Comparison of ENCODE assay signal across 10 mouse cellular contexts in the genomic region with DNA sequence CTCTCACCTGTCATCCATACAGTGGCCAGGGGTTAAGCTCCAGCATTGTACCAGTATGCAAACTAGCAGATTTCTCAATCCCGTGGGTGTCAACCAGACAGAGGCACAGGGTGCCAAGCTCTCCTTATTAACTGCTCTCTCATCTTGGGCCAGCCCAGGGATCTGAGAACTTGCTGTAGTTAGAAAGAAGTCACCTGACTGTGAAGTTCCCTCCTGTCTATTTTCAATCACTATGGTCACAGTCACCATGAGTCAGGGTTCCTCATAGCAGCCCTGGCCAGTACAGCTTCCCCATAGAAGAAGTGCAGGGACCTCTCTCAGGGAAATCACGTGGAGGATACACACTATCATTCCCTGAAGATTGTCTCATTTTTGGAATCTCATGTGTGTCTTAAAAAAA.
DNase-seq lines count a peak whose midpoint lies in the region; ATAC-seq and TF ChIP-seq lines count a peak whose summit lies in the region.
"Had no signal": no experiment of that assay in that cellular context is flagged by ENCODE, and none has a peak within 500 bp of the region (broad histone marks: within the 10 kb centered on the region; RNA-seq: fewer than 3 reads in every experiment).

No protein-coding gene starts in this region.

- H3K9me3 ChIP-seq in CH12.LX (replicated peaks; ENCODE audit: low read length): no peaks in the 10 kb centered on the region
- H3K9me3 ChIP-seq in liver, embryonic 14.5 days (ENCODE audit: control insufficient read depth, low read length): no peaks in the 10 kb centered on the region
- no peaks in the 10 kb centered on the region for H3K9me3 ChIP-seq in forebrain, embryonic 14.5 days (replicated peaks; ENCODE audit: control insufficient read depth, low read length)
- H3K9me3 ChIP-seq: neural tube, embryonic 13.5 days had no signal

- no peaks in the 10 kb centered on the region for H3K36me3 ChIP-seq in kidney, adult 2 months (ENCODE audit: control insufficient read depth, insufficient read depth, low read length)
- H3K36me3 ChIP-seq in CH12.LX (replicated peaks in 1 of 2; ENCODE audit: control insufficient read depth in 1 of 2, insufficient read depth in 1 of 2, low read length in 1 of 2): peaks cover 12 to 27% of the 10 kb centered on the region in 2 experiments
- H3K36me3 ChIP-seq in liver, embryonic 14.5 days (replicated peaks; ENCODE audit: control insufficient read depth, insufficient read depth, low read depth): no peaks in the 10 kb centered on the region; the same call in 1 of the 2 replicates
- 0 out of 2 replicates have a peak, but pooled peaks cover 3% of the 10 kb centered on the region for H3K36me3 ChIP-seq in forebrain, embryonic 14.5 days (ENCODE audit: control insufficient read depth, insufficient read depth, low read length)
- H3K36me3 ChIP-seq: neural tube, embryonic 13.5 days had no signal

- TF ChIP-seq EP300 in CH12.LX (IDR thresholded peaks at IDR 0.05; ENCODE audit: low read length): peak; percentile 67; the same call in 1 of the 2 replicates
- no peak for TF ChIP-seq EP300 in liver, embryonic 14.5 days (IDR thresholded peaks at IDR 0.05; ENCODE audit: low read depth)

- H3K4me2 ChIP-seq in CH12.LX (ENCODE audit: insufficient read depth, low read depth, poor library complexity, severe bottlenecking): peak overlapping the region; percentile 69
- no peak overlapping the region for H3K4me2 ChIP-seq in liver, embryonic 14.5 days (ENCODE audit: low read depth)
- no peak overlapping the region for H3K4me2 ChIP-seq in forebrain, embryonic 14.5 days (ENCODE audit: low read length)
- H3K4me2 ChIP-seq: neural tube, embryonic 13.5 days had no signal

- peak; percentile 40; the same call in 1 of the 2 replicates for ATAC-seq in liver, embryonic 14.5 days (ENCODE audit: insufficient read depth)
- no peak for ATAC-seq in forebrain, embryonic 14.5 days

- no peak; the same call in none of the 2 replicates for TF ChIP-seq RAD21 in CH12.LX (IDR thresholded peaks at IDR 0.05; ENCODE audit: low read depth, low read length)

- TF ChIP-seq POLR2A in kidney, adult 2 months (IDR thresholded peaks at IDR 0.05; ENCODE audit: low read depth, low read length): no peak
- TF ChIP-seq POLR2A in CH12.LX (IDR thresholded peaks at IDR 0.05; ENCODE audit: low read depth, low read length): no peak
- TF ChIP-seq POLR2A in bone marrow macrophage, adult 2 months (IDR thresholded peaks at IDR 0.05; ENCODE audit: borderline replicate concordance, low read depth, low read length): no peak

- 47% methylated on average over 2 of the region's 2 CpGs for WGBS in kidney, adult 2 months
- 24% methylated on average over 2 of the region's 2 CpGs for WGBS in liver, embryonic 14.5 days (ENCODE audit: insufficient replicate concordance)
- 47% methylated on average over 2 of the region's 2 CpGs for WGBS in forebrain, embryonic 14.5 days

- H3K79me2 ChIP-seq in CH12.LX (replicated peaks; ENCODE audit: control insufficient read depth, extremely low read depth, insufficient read depth, poor library complexity, severe bottlenecking): peaks cover 65% of the 10 kb centered on the region

- H3K27ac ChIP-seq in kidney, adult 2 months (ENCODE audit: insufficient read depth, low read depth, low read length): no peak overlapping the region
- peak overlapping the region; percentile 47; the same call in 1 of the 2 replicates for H3K27ac ChIP-seq in CH12.LX (ENCODE audit: insufficient read depth, low read depth)
- peak overlapping the region; percentile 96 for H3K27ac ChIP-seq in bone marrow macrophage, adult 2 months (ENCODE audit: insufficient read depth, low read depth, low read length)
- no peak overlapping the region for H3K27ac ChIP-seq in liver, embryonic 14.5 days
- H3K27ac ChIP-seq in forebrain, embryonic 14.5 days (ENCODE audit: low read depth, low read length): no peak overlapping the region
- H3K27ac ChIP-seq: neural tube, embryonic 13.5 days had no signal

- no peak for TF ChIP-seq CTCF in kidney, adult 2 months (conservative IDR thresholded peaks at IDR 0.05; ENCODE audit: insufficient read depth, insufficient read length, low read depth, low read length)
- no peak for TF ChIP-seq CTCF in CH12.LX (conservative IDR thresholded peaks at IDR 0.05 in 1 of 2, IDR thresholded peaks at IDR 0.05 in 1 of 2; ENCODE audit: low read depth in 2 of 2, low read length in 2 of 2)
- no peak for TF ChIP-seq CTCF in bone marrow macrophage, adult 2 months (IDR thresholded peaks at IDR 0.05; ENCODE audit: low read depth, low read length)
- TF ChIP-seq CTCF in liver, embryonic 14.5 days (IDR thresholded peaks at IDR 0.05; ENCODE audit: low read depth): no peak

- no peaks in the 10 kb centered on the region for H3K27me3 ChIP-seq in kidney, adult 2 months (replicated peaks; ENCODE audit: control insufficient read depth, insufficient read depth, low read length)
- no peaks in the 10 kb centered on the region for H3K27me3 ChIP-seq in CH12.LX (replicated peaks)
- no peaks in the 10 kb centered on the region for H3K27me3 ChIP-seq in liver, embryonic 14.5 days (ENCODE audit: control insufficient read depth, insufficient read depth, low read length)
- H3K27me3 ChIP-seq in forebrain, embryonic 14.5 days (replicated peaks; ENCODE audit: control insufficient read depth, insufficient read depth, low read length): no peaks in the 10 kb centered on the region
- H3K27me3 ChIP-seq: neural tube, embryonic 13.5 days had no signal

- dilution Hi-C loops in CH12.LX (cut with MboI; ENCODE audit: extremely low pct_ligation_motif_present, extremely low pct_unique_long_range_greater_than_20kb, low sequenced_read_pairs): no loop called here

- H3K4me1 ChIP-seq in kidney, adult 2 months (ENCODE audit: control insufficient read depth, insufficient read depth, low read length): peaks cover 30% of the 10 kb centered on the region
- peaks cover 30 to 94% of the 10 kb centered on the region in 2 experiments for H3K4me1 ChIP-seq in CH12.LX (ENCODE audit: control insufficient read depth in 1 of 2, insufficient read depth in 2 of 2)
- H3K4me1 ChIP-seq in bone marrow macrophage, adult 2 months (ENCODE audit: control insufficient read depth, insufficient read depth, low read length): peaks cover 59% of the 10 kb centered on the region
- peaks cover 27 to 46% of the 10 kb centered on the region in 2 experiments for H3K4me1 ChIP-seq in liver, embryonic 14.5 days (replicated peaks; ENCODE audit: control insufficient read depth in 2 of 2, insufficient read depth in 2 of 2, low read length in 1 of 2)
- H3K4me1 ChIP-seq in forebrain, embryonic 14.5 days (ENCODE audit: control insufficient read depth, insufficient read depth, low read length): peaks cover 21% of the 10 kb centered on the region

- in situ Hi-C loops in CH12.LX (cut with MboI; ENCODE audit: low pct_ligation_motif_present, low pct_unique_long_range_greater_than_20kb, low sequenced_read_pairs): no loop called here

- peak; percentile 75 for DNase-seq in kidney, adult 2 months
- DNase-seq in kidney, postnatal 10 days: no peak
- DNase-seq in CH12.LX (ENCODE audit: extremely low read depth): peak; percentile 92
- no peak for DNase-seq in liver, embryonic 14.5 days (ENCODE audit: low read depth in 3 of 3, low spot score in 3 of 3)
- DNase-seq in embryo, embryonic 11 days: no peak
- no peak for DNase-seq in right cerebral cortex, adult 18-20 months
- DNase-seq in forebrain, embryonic 14.5 days (ENCODE audit: low spot score): no peak
- DNase-seq: thymus, postnatal 14 days had no signal

- H3K4me3 ChIP-seq in kidney, adult 2 months (ENCODE audit: insufficient read depth, low read depth, low read length): no peak overlapping the region
- H3K4me3 ChIP-seq in CH12.LX (replicated peaks in 1 of 3; ENCODE audit: low read depth in 2 of 3, low read length in 2 of 3, poor library complexity in 1 of 3): no peak overlapping the region
- H3K4me3 ChIP-seq in bone marrow macrophage, adult 2 months (ENCODE audit: insufficient read depth, low read length): no peak overlapping the region
- no peak overlapping the region for H3K4me3 ChIP-seq in liver, embryonic 14.5 days (ENCODE audit: insufficient read depth in 1 of 2, low read depth in 2 of 2, low read length in 2 of 2)
- no peak overlapping the region for H3K4me3 ChIP-seq in forebrain, embryonic 14.5 days (ENCODE audit: low read depth, low read length)
- H3K4me3 ChIP-seq: neural tube, embryonic 13.5 days had no signal

- H3K9ac ChIP-seq in CH12.LX (ENCODE audit: insufficient read depth, low read depth): no peak overlapping the region
- no peak overlapping the region for H3K9ac ChIP-seq in liver, embryonic 14.5 days (replicated peaks)
- no peak overlapping the region for H3K9ac ChIP-seq in forebrain, embryonic 14.5 days (ENCODE audit: low read length)
- H3K9ac ChIP-seq: neural tube, embryonic 13.5 days had no signal

TF ChIP-seq in CH12.LX, 34 proteins besides CTCF, POLR2A, EP300 and RAD21 (continues in another document):
- peak; percentile 40 for TF ChIP-seq NELFE (IDR thresholded peaks at IDR 0.05; ENCODE audit: low read depth, low read length)
- no peak; the same call in 1 of the 2 replicates for TF ChIP-seq MXI1 (IDR thresholded peaks at IDR 0.05; ENCODE audit: low read depth, low read length)
- TF ChIP-seq SIN3A (IDR thresholded peaks at IDR 0.05; ENCODE audit: low read length): peak; percentile 74
- peak; percentile 79 for TF ChIP-seq MAX (IDR thresholded peaks at IDR 0.05; ENCODE audit: low read length)
- TF ChIP-seq HCFC1 (IDR thresholded peaks at IDR 0.05; ENCODE audit: low read depth, low read length): no peak
- peak; percentile 84 for TF ChIP-seq MEF2A (IDR thresholded peaks at IDR 0.05; ENCODE audit: borderline replicate concordance, low read depth, low read length)
- TF ChIP-seq ELF1 (IDR thresholded peaks at IDR 0.05; ENCODE audit: low read depth, low read length): no peak
- TF ChIP-seq GABPA (IDR thresholded peaks at IDR 0.05; ENCODE audit: insufficient replicate concordance, low read depth, low read length): no peak
- TF ChIP-seq KAT2A (IDR thresholded peaks at IDR 0.05; ENCODE audit: insufficient replicate concordance, low read length): 0 out of 2 replicates have a peak, but pooled peaks have one; percentile 26
- TF ChIP-seq POLR2AphosphoS2 (IDR thresholded peaks at IDR 0.05; ENCODE audit: low read depth, low read length): no peak
- 0 out of 2 replicates have a peak, but pooled peaks have one; percentile 24 for TF ChIP-seq TBP (conservative IDR thresholded peaks at IDR 0.05; ENCODE audit: low read depth, low read length)
- no peak for TF ChIP-seq MAZ (IDR thresholded peaks at IDR 0.05; ENCODE audit: low read depth, low read length)
- peak; percentile 61; the same call in 1 of the 2 replicates for TF ChIP-seq MAFK (IDR thresholded peaks at IDR 0.05; ENCODE audit: insufficient replicate concordance, low read length)
- TF ChIP-seq E2F4 (IDR thresholded peaks at IDR 0.05; ENCODE audit: insufficient replicate concordance, low read depth, low read length): no peak
- TF ChIP-seq MYC (IDR thresholded peaks at IDR 0.05; ENCODE audit: low read depth, low read length): peak; percentile 60; the same call in 1 of the 2 replicates
- peak; percentile 37; the same call in 1 of the 2 replicates for TF ChIP-seq JUN (IDR thresholded peaks at IDR 0.05; ENCODE audit: insufficient read depth, low read depth, low read length)
- TF ChIP-seq IRF4 (IDR thresholded peaks at IDR 0.05; ENCODE audit: low read depth, low read length): peak; percentile 73; the same call in 1 of the 2 replicates

Comparison
In these comparisons a context has a peak if more than half of its experiments do, and no peak if none do; other contexts are left out.
1. DNase-seq: peak in kidney, adult 2 months (single experiment) and CH12.LX (single experiment); none in kidney, postnatal 10 days (single experiment), liver, embryonic 14.5 days (0 of 3), embryo, embryonic 11 days (single experiment), right cerebral cortex, adult 18-20 months (single experiment) and forebrain, embryonic 14.5 days (single experiment).
2. H3K27ac ChIP-seq: peak in CH12.LX (single experiment) and bone marrow macrophage, adult 2 months (single experiment); none in kidney, adult 2 months (single experiment), liver, embryonic 14.5 days (single experiment) and forebrain, embryonic 14.5 days (single experiment).